Mouse (Mus musculus) spleen, postnatal 14 days (tissue): Measurements from ENCODE around the gene Hist2h2be.

Experiments
- DNase-seq, 2 experiments: peaks; one replicate each; pipeline ENCODE4 v3.0.0; 2021 to 2022; ENCODE audit warnings: low spot score in 2 of 2

Hist2h2be gene

GRCm38 (mm10) chr3:96262216-96262875, 41.4 kb downstream of the Hist2h2be start:
- DNase-seq = peak; percentile 61 to 74

DNA sequence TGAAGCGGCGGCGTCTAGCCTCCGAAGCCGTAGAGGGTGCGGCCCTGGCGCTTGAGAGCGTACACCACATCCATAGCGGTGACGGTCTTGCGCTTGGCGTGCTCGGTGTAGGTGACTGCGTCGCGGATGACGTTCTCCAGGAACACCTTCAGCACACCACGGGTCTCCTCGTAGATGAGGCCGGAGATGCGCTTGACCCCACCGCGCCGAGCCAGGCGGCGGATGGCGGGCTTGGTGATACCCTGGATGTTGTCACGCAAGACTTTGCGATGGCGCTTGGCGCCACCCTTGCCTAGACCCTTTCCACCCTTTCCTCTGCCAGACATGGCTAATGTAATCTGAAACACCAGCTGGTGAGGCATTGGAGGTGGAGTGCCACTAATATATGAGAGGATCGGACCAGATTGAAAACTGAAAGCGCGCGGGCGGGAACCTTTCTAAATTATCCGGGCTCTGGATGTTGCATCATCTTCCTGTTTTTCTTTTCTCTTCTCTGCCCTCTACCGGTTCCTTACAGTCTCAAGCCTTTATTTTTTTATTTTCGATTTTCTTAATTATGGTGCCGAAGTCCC, 42.1 kb downstream of the Hist2h2be start, which contains the start of gene Hist2h4:
Hist2h4 (minus strand) TSS at position 333 of the 572 bp plus-strand sequence.
- DNase-seq = peak; percentile 91 to 96

- peak in 1 of 2 experiments; percentile 25 for DNase-seq
These were observed 42.9 kb downstream of the Hist2h2be start for GRCm38 (mm10) chr3:96263558-96264403.

DNA sequence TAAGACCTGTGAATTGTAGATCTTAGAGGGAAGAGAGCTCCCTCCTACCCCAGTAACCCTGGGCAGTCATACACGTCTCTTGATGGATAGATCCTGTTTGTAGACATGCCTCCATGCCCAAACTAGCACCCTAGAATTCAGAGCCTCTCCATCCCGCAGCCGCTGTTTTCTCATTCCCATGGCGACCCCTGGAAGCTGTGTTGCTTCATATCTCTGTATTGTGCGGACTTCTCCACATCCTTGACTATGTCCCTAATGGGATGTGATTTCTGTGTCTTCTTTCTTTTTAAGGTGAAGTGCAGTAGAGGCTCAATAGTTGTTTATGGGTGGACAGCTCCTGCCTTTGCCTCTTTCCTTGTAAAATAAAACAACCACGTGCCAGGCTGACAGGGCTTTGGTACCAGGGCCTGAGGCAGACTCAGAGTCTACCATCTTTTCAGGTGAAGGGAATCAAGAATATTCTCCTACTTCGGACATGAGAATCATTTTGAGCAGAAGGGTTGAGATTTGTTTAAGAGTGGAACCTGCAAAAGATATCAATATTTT, 43.6 kb downstream of the Hist2h2be start:
- no peak for DNase-seq

DNA sequence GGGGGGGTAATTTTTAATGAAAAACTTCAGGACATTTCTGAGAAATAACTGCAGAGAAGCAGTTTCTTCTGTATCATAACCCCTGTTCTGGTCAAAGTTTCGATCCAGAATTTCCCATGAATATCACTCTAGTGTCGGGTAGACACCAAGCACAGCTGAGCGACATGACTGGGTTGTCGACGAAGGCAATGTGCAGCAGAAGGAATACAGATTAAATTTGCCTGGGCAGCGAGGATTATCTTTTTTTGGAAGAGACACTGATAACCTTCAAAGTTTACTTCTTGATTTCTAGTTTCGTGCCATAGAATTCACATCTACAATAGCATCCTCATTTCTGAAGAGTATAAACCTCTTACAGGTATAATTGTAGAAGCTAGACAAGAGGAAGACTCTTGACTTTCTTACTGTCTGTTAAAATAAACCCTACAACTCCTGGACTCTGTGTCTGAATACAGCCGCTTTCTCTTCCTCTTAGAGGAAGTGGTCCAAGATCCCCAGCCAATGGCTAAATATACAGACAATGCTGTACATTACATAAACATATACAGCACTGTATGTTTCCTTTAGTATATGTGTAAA, 45.3 kb downstream of the Hist2h2be start:
- no peak for DNase-seq

- DNase-seq = no peak
These were observed 46.6 kb downstream of the Hist2h2be start for GRCm38 (mm10) chr3:96267541-96267940.

DNA sequence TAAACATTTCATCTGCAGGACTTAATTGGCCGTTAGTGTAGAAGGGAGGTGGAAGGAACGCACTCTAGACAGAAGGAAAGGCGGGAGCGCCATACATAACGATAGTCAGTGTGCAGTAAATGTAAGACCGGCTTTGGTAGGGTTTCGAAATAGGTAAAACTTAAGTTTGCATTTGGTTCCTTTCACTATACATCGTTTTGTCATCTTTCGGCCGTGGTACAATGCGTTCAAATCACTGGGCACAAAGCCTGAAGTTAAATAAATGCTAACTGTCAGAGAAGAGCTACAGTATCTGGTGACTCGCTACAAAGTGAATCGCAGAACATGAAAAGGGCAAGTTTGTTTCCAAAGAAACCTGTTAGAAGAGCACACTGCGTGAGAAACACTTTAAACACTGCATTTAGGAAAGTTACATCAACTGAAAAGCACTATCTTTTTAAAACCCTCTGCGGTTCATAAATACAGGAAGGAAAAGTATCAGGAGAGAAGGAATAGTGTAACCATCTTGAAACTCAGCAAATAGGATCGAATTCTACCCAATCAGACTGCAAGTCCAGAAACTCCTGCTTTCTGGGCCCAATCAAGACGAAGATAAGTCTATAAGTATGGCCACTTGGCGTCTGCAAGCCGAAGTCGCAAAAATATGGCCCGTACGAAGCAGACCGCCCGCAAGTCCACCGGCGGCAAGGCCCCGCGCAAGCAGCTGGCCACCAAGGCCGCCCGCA, 47.3 kb downstream of the Hist2h2be start, which contains the start of gene Hist2h3b:
Hist2h3b (plus strand) TSS at position 604 of the 725 bp plus-strand sequence.
- DNase-seq = peak; percentile 81 to 82

GRCm38 (mm10) chr3:96268776-96269378, 48.0 kb downstream of the Hist2h2be start:
- peak in 1 of 2 experiments; percentile 25 for DNase-seq

DNA sequence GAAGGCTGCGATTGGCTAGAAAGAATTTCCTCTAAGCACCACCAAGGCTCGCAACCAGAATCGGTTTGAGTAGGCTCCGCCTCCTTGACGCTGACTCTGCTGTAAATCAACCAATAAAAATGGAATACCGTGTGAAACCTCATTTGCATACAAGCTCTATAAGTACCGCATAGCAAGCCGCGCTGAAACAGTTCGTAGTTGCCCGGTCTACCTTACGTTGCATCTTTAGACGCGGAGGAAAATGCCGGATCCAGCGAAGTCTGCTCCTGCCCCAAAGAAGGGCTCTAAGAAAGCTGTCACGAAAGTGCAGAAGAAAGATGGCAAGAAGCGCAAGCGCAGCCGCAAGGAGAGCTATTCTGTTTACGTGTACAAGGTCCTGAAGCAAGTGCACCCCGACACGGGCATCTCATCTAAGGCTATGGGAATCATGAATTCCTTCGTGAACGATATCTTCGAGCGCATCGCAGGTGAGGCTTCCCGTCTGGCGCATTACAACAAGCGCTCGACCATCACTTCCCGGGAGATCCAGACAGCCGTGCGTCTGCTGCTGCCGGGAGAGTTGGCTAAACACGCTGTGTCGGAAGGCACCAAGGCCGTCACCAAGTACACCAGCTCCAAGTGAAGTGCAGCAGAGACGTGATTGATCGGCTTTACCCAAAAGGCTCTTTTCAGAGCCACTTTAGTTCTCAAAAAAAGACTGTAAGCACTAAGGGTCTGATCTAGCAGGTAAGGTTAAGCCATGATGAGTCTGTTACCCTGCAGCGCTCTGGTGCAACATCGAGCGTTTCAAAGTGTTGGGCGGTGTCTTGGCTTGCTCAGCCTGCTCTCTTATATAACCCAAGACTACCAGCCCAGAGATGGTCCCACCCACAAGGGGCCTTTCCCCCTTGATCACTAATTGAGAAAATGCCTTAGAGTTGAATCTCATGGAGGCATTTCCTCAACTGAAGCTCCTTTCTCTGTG, 48.9 kb downstream of the Hist2h2be start, which contains the start of gene Hist2h2bb:
Hist2h2bb (plus strand) TSS at position 242 of the 964 bp plus-strand sequence.
- peak; percentile 84 to 85 for DNase-seq
